Mouse (Mus musculus): ENCODE data around the gene Nek6. TPM values are rescaled to one million over a fixed set of nuclear protein-coding genes. Genes with fewer than 3 reads are reported as not detected.

The Nek6 gene
- polyA plus RNA-seq, 2 experiments = 77.2 to 123 TPM

- no peaks in the 10 kb centered on the region for H3K27me3 ChIP-seq (ENCODE audit: control insufficient read depth, insufficient read depth, low read length)
- 89% methylated on average over 3 of the region's 3 CpGs for WGBS
- H3K9ac ChIP-seq (ENCODE audit: low read depth, low read length, severe bottlenecking) = no peak overlapping the region
- no peak overlapping the region for H3K27ac ChIP-seq (replicated peaks; ENCODE audit: low read depth, low read length)
- 0 out of 2 replicates have a peak, but pooled peaks cover 2% of the 10 kb centered on the region for H3K4me1 ChIP-seq (ENCODE audit: control insufficient read depth, insufficient read depth, low read length)
- H3K4me2 ChIP-seq (replicated peaks; ENCODE audit: low read depth, low read length, severe bottlenecking) = no peak overlapping the region
- DNase-seq (ENCODE audit: low spot score) (no peak), ATAC-seq (ENCODE audit: low FRiP score, low read depth) (no peak)
- H3K36me3 ChIP-seq (ENCODE audit: control insufficient read depth, insufficient read depth, low read length) = no peaks in the 10 kb centered on the region
- H3K4me3 ChIP-seq (replicated peaks; ENCODE audit: low read length) = no peak overlapping the region
- H3K9me3 ChIP-seq (ENCODE audit: control insufficient read depth, low read length) = no peaks in the 10 kb centered on the region
- no peak for TF ChIP-seq POLR2A (IDR thresholded peaks at IDR 0.05; ENCODE audit: borderline replicate concordance, extremely low read depth, insufficient read depth, insufficient read length)
Measured at GRCm38 (mm10) chr2:38482122-38482521, 29.3 kb upstream of the Nek6 start.

- Histone ChIP-seq H3K4me1 (ENCODE audit: control insufficient read depth, insufficient read depth, low read length) (0 out of 2 replicates have a peak, but pooled peaks cover 2% of the 10 kb centered on the region), H3K36me3 (ENCODE audit: control insufficient read depth, insufficient read depth, low read length) (no peaks in the 10 kb centered on the region), H3K4me3 (replicated peaks; ENCODE audit: low read length) (no peak overlapping the region), H3K4me2 (replicated peaks; ENCODE audit: low read depth, low read length, severe bottlenecking) (no peak overlapping the region), H3K27ac (replicated peaks; ENCODE audit: low read depth, low read length) (no peak overlapping the region), H3K9me3 (ENCODE audit: control insufficient read depth, low read length) (no peaks in the 10 kb centered on the region), H3K9ac (ENCODE audit: low read depth, low read length, severe bottlenecking) (no peak overlapping the region), H3K27me3 (ENCODE audit: control insufficient read depth, insufficient read depth, low read length) (no peaks in the 10 kb centered on the region)
- TF ChIP-seq POLR2A (IDR thresholded peaks at IDR 0.05; ENCODE audit: borderline replicate concordance, extremely low read depth, insufficient read depth, insufficient read length) = no peak
- whole genome bisulfite sequencing = 81% methylated on average over 7 of the region's 7 CpGs
- DNase-seq (ENCODE audit: low spot score) = no peak
- ATAC-seq (ENCODE audit: low FRiP score, low read depth) = no peak
Measured at GRCm38 (mm10) chr2:38483058-38483704, 28.3 kb upstream of the Nek6 start.

DNA sequence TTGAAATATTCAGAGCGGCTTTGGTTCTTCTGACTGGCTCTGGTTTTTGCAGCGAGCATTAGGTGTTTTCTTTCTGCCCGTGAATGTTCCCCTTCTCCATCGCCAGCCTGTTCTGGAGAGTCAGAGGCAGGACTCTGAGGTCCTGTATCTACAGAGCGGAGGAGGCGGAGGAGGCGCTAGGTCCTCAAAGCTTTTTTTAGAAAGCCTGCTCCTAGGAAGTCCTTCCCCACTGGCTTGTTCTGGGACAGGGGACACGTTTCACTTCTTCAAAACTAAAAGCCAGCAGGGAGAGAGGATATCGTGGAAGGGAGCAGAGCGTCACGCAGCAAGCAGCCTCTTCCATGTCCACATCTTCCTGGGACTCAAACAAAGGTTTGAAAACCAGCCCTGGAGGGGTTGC is 26.9 kb upstream of the Nek6 start:
- no peak for DNase-seq (ENCODE audit: low spot score)
- 73% methylated on average over 11 of the region's 11 CpGs for WGBS
- Histone ChIP-seq H3K27me3 (ENCODE audit: control insufficient read depth, insufficient read depth, low read length) (no peaks in the 10 kb centered on the region), H3K36me3 (ENCODE audit: control insufficient read depth, insufficient read depth, low read length) (no peaks in the 10 kb centered on the region), H3K4me1 (ENCODE audit: control insufficient read depth, insufficient read depth, low read length) (0 out of 2 replicates have a peak, but pooled peaks cover 2% of the 10 kb centered on the region), H3K9me3 (ENCODE audit: control insufficient read depth, low read length) (no peaks in the 10 kb centered on the region), H3K4me3 (replicated peaks; ENCODE audit: low read length) (no peak overlapping the region), H3K4me2 (replicated peaks; ENCODE audit: low read depth, low read length, severe bottlenecking) (no peak overlapping the region), H3K27ac (replicated peaks; ENCODE audit: low read depth, low read length) (no peak overlapping the region), H3K9ac (ENCODE audit: low read depth, low read length, severe bottlenecking) (no peak overlapping the region)
- TF ChIP-seq POLR2A (IDR thresholded peaks at IDR 0.05; ENCODE audit: borderline replicate concordance, extremely low read depth, insufficient read depth, insufficient read length) = no peak
- no peak for ATAC-seq (ENCODE audit: low FRiP score, low read depth)

DNA sequence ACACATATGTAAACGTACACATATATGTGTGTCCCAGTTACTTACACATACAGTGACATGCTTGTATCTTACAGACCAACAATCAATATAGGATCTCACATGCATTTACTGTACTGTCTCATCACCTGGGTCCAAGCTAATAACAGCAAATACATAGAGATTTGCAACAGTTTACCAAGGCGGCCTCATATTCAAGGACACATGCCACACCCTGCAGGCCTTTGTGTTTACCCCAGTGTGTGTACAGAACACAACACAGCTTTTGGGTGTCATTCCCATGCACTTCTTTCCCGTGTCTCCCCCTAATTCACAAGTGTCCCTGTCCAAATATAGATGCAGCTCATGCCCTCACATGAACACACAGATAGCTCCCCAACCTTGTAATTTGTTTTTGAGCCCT is 26.0 kb upstream of the Nek6 start:
- Histone ChIP-seq H3K4me3 (replicated peaks; ENCODE audit: low read length) (no peak overlapping the region), H3K36me3 (ENCODE audit: control insufficient read depth, insufficient read depth, low read length) (no peaks in the 10 kb centered on the region), H3K27ac (replicated peaks; ENCODE audit: low read depth, low read length) (no peak overlapping the region), H3K4me2 (replicated peaks; ENCODE audit: low read depth, low read length, severe bottlenecking) (no peak overlapping the region), H3K9ac (ENCODE audit: low read depth, low read length, severe bottlenecking) (no peak overlapping the region), H3K27me3 (ENCODE audit: control insufficient read depth, insufficient read depth, low read length) (no peaks in the 10 kb centered on the region), H3K9me3 (ENCODE audit: control insufficient read depth, low read length) (no peaks in the 10 kb centered on the region), H3K4me1 (ENCODE audit: control insufficient read depth, insufficient read depth, low read length) (0 out of 2 replicates have a peak, but pooled peaks cover 2% of the 10 kb centered on the region)
- DNase-seq (ENCODE audit: low spot score) (no peak), ATAC-seq (ENCODE audit: low FRiP score, low read depth) (no peak)
- no peak for TF ChIP-seq POLR2A (IDR thresholded peaks at IDR 0.05; ENCODE audit: borderline replicate concordance, extremely low read depth, insufficient read depth, insufficient read length)
- WGBS = 79% methylated on average over 3 of the region's 3 CpGs

DNA sequence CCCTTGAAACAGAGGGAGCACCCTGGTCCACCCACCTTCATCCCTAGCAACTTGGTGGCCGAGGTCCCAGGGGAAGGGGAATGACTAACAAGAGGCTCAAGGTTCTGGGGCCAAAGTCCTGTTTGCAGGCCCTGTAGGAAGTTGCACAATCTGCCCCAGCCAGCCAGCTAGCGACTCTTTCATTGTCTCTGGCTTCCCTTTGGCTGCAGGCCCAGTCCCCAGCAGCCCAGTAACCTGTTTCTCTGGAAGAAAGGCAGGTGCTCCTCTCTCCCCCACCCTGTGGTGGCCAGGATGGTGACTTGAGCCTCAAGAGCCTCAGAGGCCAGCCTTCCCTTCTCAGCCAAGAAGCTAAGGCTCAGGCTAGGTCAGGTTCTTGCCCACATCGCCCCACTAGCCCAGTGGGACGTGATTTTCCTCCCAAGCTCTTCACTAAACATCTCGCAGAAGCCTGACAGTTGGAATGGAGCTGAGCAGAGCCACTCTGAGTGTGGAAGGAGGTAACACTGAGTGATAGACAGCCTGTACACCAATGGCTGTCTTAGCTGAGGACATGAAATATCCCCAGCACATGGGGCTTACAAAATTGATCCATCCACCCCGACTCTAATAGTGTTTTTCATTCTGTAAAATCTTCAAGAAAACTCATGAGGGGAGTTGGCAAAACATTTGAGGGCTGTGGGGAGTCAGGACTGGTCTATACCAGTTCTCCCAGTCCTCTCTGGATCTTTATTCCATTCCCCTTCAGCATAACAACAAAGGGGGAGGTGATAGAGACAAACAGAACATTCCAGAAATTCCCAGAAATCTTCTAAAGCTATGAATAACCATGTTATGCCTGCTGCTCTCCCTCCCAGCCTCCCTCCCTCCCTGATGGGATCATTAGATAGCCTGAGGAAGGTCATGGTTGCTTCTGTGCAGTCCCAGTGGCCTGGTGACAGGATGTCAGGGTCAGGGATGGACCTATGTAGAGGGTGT is 25.2 kb upstream of the Nek6 start:
- WGBS = 62% methylated on average over 6 of the region's 6 CpGs
- 0 out of 2 replicates have a peak, but pooled peaks cover 2% of the 10 kb centered on the region for H3K4me1 ChIP-seq (ENCODE audit: control insufficient read depth, insufficient read depth, low read length)
- no peak for ATAC-seq (ENCODE audit: low FRiP score, low read depth)
- H3K9me3 ChIP-seq (ENCODE audit: control insufficient read depth, low read length) = no peaks in the 10 kb centered on the region
- DNase-seq (ENCODE audit: low spot score) = no peak
- no peak overlapping the region for H3K27ac ChIP-seq (replicated peaks; ENCODE audit: low read depth, low read length)
- no peak overlapping the region for H3K4me3 ChIP-seq (replicated peaks; ENCODE audit: low read length)
- no peaks in the 10 kb centered on the region for H3K27me3 ChIP-seq (ENCODE audit: control insufficient read depth, insufficient read depth, low read length)
- no peak overlapping the region for H3K4me2 ChIP-seq (replicated peaks; ENCODE audit: low read depth, low read length, severe bottlenecking)
- no peak overlapping the region for H3K9ac ChIP-seq (ENCODE audit: low read depth, low read length, severe bottlenecking)
- no peaks in the 10 kb centered on the region for H3K36me3 ChIP-seq (ENCODE audit: control insufficient read depth, insufficient read depth, low read length)
- no peak for TF ChIP-seq POLR2A (IDR thresholded peaks at IDR 0.05; ENCODE audit: borderline replicate concordance, extremely low read depth, insufficient read depth, insufficient read length)
